Mouse (Mus musculus) right cerebral cortex, postnatal 25 days (tissue): Measurements from ENCODE around the gene Adcy7.

ENCODE experiments used
- DNase-seq: peaks from one replicate; pipeline ENCODE4 v3.0.0; 2022

Adcy7 gene

DNA sequence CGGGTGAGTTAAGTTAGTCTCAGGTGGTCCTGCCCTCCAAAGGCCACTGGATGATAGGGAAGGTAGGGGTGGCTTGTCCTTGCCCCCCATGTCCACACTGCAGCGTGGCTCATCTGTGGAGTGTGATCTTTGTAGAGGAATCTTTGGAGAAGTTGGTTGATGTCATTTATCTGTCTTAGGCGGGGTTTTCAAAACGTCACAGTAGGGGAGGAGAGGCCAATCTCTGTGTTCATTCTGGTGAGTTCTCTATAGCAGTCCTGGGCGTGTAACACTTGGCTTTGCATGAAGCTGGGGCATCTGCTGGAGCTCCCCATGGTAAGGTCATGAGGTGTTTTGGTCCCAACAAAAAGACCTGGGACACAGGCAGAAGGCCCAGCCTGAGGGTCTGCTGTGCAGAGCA, 1.9 kb downstream of the Adcy7 start:
- DNase-seq: no peak

DNA sequence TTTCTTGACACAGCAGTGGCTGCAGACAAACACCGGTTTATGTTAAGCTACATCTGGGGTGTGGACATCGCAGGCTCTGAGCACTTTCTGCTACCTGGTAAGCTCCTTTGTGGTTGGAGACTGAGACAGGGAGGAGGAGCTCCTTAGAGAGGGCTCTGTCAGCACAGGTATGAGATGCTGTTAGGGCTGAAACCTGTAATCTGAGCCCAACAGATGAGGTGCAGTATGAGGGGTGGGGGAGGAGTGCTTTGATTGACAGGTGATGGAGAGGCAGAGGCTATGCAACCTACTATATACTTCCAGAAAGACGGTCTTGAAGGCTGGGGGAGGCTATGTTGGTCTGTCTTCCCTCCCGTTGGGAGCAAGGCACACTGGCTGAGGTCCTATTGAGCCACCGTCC, 7.0 kb downstream of the Adcy7 start:
- DNase-seq: no peak

DNA sequence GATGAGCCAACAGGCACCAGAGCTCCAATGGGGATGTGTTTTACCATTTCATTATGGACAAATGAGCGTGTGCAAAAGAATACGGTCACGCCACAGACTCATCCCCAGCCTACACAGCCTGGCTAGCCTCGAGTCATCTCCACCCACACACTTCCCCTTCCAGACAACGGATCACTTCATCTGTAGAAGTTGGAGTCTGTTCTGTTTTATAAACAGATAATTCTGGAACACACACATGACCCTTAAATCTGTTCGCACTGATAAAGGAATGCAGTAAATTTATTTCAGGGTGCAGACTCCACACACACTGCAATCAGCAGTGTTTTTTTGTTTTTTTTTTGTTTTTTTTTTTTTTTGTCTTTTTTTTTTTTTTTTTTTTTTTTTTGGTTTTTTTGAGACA, 7.5 kb downstream of the Adcy7 start:
- DNase-seq: no peak

DNA sequence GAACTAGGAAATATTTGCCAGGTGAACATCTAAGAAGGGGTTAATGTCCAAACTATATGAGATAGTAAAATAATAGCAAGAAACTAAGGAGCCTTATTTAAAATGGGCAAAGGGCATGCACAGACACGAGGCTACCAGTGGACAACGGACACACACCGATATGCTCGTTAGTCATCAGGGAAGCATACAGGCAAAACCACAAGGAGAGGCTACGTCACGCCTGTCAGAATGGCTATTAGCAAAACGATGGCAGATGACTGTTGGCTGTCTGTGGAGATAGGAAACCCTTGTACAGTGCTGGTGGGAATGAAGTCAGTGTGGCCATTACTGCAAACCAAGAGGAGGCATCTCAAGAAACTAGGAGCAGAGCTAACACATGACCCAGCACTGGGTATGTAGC, 8.7 kb downstream of the Adcy7 start:
- no peak for DNase-seq

GRCm38 (mm10) chr8:88282684-88283083, 10.5 kb downstream of the Adcy7 start:
- no peak for DNase-seq

GRCm38 (mm10) chr8:88283243-88284115, 11.3 kb downstream of the Adcy7 start:
- no peak for DNase-seq

DNA sequence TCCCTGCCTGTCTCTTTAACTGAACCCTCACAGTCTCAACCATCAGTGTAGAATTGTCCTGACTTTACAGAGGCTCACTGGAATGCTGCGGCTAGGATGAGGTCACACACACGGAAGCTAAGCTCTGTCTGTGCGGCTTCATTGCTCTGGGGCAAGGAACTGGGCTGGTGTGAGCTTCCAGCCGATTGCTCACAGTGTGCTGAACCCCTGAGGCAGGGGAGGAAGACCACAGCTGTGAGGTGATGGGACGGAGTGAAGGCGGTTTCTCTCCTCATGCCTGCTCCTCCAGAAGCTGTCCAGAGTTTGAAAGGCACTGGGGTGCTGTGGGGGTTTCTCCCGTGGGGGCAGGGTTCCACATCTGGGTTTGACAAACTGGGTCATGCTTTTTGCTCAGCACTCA, 12.5 kb downstream of the Adcy7 start:
- no peak for DNase-seq

DNA sequence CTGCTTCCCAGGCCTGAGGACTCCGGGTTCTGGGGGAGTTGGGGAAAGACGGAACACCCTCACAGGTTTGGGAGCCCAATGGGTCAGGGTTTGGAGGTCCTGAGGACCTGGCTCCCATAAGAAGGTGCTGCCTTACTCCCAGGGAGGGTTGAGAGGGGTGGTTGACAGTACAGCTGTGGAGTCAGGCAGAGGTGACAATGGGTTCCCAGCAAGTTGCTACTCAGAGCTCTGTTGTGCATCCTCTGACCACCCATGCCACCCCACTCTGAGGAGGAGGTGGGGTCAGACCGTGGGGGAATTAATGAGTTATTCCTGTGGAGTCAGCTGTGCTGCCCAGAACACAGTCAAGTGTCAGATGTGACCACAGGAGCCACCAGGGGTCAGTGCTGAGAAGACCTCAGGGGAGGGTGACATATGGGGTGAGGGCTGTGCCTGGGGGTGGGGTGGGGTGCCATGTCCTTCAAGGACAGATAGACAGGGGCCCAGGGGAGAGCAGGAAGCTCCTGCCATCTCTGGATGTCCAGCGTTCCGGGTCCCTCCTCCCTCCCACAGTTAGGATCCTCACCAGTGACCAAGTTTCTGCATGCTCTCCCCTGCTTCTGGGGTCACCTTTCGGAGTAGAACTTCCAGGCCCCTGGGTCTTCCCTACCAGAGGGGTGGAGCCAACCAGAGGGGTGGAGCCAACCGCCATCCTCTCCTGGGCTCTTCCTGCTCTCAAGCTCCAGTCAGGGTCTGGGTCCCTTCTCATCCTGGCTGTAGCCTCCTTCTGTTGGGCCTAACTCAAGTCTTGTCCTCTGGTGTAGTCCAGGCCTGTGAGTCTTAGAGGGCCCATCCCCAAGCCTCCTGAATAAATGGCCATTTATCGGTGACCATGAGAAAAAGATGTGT, 13.5 kb downstream of the Adcy7 start:
- DNase-seq: no peak

GRCm38 (mm10) chr8:88286421-88286960, 14.3 kb downstream of the Adcy7 start:
- DNase-seq: no peak

GRCm38 (mm10) chr8:88288622-88289242, 16.5 kb downstream of the Adcy7 start:
- no peak for DNase-seq

- DNase-seq: no peak
Observed at GRCm38 (mm10) chr8:88289901-88290300, 17.7 kb downstream of the Adcy7 start.

GRCm38 (mm10) chr8:88290326-88291304, 18.4 kb downstream of the Adcy7 start:
- no peak for DNase-seq

DNA sequence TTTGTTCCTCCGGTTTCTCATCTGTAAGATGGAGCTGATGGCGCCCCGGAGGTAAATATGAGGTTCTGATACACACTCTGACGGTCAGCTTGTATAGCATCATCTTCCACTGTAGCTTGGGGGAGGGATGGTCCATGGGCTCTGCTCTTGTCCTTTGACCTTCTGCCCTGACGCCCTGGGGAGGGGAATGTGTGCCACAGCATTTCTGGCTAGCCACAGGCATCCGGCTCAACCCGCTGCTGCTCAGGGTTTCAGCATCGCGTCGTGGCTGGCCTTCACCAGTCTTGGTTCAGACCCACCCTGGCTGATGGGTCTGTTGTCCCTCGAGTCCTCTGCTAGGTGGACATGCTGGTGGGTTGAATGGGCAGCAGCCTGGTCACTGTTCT, 19.1 kb downstream of the Adcy7 start:
- DNase-seq: no peak

- no peak for DNase-seq
Observed at GRCm38 (mm10) chr8:88292926-88293325, 20.7 kb downstream of the Adcy7 start.

GRCm38 (mm10) chr8:88293590-88294356, 21.6 kb downstream of the Adcy7 start:
- no peak for DNase-seq

- DNase-seq: no peak
Observed at GRCm38 (mm10) chr8:88294977-88295376, 22.8 kb downstream of the Adcy7 start.

DNA sequence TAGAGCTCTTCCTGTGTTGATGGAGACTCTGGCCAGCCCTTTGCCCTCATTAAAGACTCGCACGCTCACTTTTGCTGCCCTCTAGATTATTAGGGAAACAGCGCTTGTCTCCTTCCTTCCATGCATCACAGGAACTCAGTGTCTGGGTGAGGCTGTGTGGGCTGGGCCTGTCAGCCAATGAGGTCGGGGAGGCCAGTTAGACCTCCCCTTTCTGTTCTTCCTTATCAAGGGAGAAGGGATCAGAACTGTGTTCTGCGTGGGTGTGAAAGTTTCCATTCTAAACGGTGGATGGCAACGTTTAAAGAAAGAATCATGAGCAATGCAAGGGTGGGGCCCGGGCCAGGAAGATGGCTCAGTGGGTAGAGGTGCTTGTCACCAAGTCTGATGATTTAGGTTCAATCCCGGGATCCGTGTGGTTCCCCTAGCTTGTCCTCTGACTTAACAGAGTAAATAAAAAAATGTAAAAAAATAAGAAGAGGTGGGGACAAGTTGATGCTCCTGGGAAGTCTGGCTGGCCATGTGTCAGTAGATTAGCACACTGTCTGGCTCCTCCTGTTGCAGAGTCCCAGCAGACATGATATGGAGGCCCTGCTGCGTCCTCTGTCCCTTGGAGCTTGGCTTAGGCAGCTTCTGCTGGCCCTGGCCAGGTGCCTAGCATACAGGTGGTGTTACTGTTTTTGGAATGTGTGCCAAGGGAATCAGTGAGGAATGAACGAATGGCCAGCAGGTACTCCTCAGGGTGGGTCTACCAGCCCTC, 26.0 kb downstream of the Adcy7 start:
- no peak for DNase-seq

DNA sequence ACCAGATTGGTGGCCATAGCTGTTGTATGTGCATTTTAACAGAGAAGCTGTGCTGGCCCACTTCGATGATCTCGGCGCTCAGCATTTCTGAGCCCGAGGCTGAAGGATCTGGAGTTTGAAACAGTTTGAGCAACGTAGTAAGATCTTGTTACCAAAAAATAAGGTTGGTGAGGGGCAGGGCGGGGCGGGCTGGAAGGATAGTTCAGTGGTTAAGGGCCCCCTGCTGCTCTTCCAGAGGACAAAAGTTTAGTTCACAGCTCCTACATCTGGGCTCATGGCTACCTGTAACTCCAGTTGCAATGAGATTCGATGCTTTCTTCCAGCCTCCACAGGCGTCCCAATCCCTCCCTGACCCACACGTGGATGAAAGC, 26.5 kb downstream of the Adcy7 start:
- no peak for DNase-seq

GRCm38 (mm10) chr8:88299907-88300603, 27.9 kb downstream of the Adcy7 start:
- DNase-seq: no peak
